Mouse (Mus musculus) gastrocnemius, postnatal 25 days (tissue): Measurements from ENCODE around the gene Mterf1a. TPM values are rescaled to one million over a fixed set of nuclear protein-coding genes. Genes with fewer than 3 reads are reported as not detected.
"Not testable (repeated sequence)": the region's sequence is repeated elsewhere in the genome, so short reads cannot be mapped to it uniquely, and the experiment has no call there.

Source experiments
- DNase-seq: peaks from one replicate; pipeline ENCODE4 v3.0.0; 2022
- long read RNA-seq, 2 experiments: library from polyadenylated mRNA; stranded (forward); transcript quantifications; one replicate each; pipeline ENCODE4 v2.0.0; 2021
- total RNA-seq, 2 experiments: library from RNA; stranded (reverse); gene quantifications; 1 replicate in 1 of 2; 2 replicates in 1 of 2; pipeline ENCODE4 v1.2.3; 2021

The Mterf1a gene
- 1 to 10 TPM; 1.3 TPM for total RNA-seq
- long read RNA-seq, experiment 1, partial matches to known transcripts, result 0 of 3 reads
- long read RNA-seq, experiment 1, other reads (novel, unspliced or antisense), result 0 of 3 reads
- long read RNA-seq, experiment 2, transcript Mterf1a-201 (2 exons, 1,376 nt), result major isoform, 5 of 7 reads
- long read RNA-seq, experiment 2, partial matches to known transcripts, result 0 of 7 reads
- long read RNA-seq, experiment 2, other reads (novel, unspliced or antisense), result 0 of 7 reads

DNA sequence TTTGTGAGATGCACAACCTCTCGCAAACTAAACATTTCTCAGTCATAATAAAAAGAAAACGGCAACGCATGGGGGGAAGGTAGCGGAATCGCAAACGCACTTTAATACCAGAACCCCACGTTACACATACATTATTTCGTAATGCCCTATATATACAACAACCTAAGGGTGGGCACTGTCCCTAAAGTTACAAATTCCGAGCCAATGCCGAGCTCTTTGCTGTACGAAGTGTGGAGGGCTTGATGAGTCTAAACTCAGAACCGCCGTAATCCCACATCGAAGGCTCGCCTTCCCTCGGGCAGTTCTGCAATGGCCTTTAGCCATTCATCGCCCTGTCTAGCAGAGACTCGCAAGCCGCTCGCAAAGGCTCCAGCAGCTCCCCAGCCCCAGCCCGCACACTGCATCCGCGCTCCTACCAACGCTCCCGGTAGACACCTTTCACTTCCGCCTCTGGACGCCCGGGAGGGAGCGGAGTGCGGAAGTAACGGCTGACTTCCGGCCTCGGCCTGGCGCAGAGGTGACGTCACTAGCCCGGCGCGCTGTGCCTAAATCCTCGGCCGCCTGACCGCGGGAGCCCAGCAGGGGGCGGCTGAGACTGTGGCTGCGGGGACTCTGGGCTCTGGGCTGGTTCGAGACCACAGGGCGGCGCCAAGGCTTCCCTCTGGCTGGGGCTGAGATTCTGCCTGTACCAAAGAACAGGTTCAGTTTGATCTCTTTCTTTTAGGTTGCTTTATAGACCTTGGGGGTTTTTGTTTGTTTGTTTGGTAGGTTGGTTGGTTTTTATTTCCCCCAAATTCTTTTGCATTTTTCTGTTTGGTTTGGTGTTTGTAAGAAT is at the start of gene Mterf1a:
Mterf1a (minus strand) TSS at position 475 of the 835 bp plus-strand sequence.
- peak; percentile 6 for DNase-seq

DNA sequence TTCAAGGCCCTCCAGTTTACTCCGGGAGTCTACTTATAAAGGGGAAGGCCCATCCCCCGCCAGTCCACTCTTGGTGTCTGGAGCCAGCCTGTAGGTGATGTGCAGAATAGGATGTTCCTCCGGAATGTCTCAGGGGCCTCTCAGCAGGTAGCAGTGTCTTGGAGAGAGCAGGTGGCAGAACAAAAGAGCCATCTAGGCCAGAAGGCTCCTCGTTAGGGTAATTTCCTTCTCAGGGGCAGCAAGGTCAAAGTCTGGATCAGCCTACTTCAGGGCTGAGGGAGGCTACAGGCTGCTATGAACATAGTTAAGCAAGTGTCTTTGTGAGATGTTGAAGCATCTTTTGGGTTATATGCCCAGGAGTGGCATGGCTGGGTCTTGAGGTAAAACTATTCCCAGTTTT is 49.4 kb upstream of the Mterf1a start:
- DNase-seq, result not testable (repeated sequence)

DNA sequence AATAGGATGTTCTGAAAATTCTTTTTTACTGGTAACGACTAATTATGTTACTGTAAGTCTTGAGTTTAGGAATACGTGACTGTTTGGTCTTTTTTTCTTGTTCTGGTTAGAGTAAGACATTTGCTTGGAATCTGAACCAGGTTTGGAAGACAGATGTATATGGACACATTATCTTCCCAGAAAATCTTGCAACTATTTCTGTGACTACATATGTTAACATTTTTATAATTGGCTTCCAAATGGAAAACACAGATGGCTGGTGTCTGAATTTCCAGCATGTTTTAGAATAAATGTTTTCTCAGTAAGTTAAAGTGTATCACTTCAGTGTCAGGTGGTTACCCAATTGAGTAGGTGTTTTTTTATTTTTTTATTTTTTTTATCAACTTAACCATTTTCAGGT is 47.5 kb upstream of the Mterf1a start:
- no peak for DNase-seq

DNA sequence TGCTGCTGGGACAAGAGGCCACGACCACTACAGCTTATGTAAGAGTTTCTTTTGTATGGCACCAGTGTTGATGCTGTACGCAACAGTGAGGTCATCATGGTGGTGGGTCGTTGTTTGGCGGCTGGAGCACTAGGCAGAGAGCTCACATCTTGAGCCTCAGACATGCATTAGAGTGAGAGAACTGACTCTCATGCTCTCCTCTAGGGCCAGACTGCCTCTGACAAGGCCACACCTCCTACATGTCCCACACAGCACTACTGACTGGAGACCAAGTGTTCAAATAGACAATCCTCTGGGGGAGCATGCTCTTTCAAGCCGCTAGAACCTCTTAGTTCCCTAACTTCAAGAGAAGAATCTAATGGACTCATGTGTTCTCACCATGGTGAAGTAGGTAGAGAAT is 45.6 kb upstream of the Mterf1a start:
- DNase-seq, result no peak

DNA sequence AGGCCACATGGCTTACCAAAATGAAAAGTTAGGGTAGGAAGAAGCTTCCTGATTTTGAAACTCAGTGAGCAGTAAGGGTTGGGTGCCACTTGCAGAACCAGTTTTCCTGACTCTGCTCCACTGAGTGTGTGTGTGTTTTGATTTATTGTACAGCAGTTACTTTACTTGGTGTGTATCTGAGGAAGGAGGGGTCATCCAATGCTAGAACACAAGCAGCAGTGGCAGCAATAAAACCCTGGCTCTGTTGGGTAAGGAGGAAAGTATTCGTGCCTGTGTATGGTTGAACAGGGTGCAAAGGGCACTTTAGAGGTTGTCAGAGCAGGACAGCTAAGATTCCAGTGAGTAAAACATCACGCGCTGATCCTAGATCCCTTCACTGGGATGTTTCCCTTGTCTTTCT is 45.2 kb upstream of the Mterf1a start:
- DNase-seq, result no peak

DNA sequence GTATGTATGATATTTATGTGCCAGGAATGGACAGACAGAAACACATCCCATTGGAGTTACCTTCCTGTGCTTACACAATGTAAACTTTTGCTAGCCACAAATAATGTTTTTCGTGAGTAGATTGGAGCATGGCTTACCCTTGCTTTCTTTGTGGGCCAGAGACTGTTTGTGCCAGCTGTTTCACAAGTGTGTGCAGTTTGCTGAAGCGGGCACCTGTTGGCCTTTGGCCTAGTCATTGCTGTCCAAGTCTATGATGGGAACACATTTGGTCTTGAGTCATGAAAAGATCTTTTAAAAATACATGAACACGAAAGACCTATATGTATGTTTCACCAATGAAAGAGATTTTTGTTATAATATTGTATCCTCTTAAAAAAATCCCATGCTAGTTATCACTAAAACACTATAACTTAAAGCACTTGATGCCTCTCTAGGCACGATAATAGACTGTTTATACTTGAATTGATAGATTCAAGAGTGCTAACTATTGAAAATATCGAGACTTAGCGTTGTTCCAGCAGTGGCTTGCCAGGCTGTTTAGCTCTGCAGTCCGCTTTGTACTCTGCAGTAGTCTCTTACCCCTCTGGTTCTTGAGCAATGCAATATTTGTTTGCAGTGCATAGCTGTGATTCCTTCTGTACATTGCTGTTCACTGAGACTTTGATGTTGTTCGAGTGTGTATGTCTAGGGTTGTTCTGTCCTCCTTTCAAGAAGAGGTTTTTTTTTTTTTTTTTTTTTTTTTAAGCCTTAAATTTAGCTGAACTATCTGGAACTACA is 42.2 kb upstream of the Mterf1a start:
- DNase-seq, result no peak

DNA sequence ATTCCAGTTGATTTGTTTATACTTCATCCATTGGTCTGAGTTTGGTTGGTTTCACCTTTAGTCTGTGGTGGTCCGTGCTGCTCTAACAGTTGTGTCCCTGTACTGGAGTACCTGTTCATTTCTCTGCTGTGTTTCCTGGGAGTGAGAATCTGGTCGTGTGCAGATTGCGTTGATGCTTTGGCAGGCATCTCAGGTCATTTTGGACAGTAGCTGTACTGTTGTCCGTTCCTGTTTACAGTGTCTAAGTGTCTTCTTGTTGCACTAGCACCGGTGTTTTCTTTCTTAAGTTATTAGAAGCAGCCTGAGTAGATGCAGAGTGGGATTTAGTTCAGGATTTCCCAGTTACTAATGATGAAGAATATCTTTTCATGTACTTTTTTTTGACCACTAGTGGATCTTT is 41.5 kb upstream of the Mterf1a start:
- DNase-seq, result no peak

DNA sequence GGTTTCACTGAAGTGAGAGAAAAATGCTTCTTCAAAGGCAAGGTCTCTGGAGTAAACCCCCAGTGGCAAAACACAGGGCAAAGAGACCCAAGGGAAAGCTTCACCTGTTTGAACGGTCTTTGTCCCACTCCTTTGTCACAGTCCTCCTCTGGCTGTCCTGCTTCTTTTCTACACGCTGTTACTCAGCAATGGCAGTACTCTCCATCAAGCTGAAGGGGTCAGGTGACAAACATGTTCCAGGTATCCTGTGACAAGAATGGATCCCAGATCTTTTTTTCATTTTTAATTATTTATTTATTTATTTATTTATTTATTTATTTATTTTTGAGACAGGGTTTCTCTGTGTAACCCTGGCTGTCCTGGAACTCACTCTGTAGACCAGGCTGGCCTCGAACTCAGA is 39.8 kb upstream of the Mterf1a start:
- no peak for DNase-seq

DNA sequence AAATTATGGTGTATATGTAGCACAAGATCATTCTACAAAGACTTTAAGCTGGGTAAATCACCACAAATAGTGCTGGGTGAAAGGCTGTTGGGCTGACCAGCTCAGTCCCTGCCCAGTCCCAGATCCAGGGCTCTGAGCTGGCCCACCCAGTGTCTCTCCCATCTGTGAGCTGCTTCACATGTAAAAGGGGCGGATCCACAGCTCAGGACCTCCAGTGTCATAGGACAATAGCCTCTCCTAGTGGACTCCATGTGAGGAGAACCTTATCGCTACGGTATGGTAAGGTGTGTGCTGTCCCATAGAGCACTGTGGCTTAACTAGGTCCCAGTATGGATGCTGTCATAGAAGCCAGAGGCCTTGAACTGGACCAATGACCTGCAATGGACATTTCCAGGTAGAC is 37.9 kb upstream of the Mterf1a start:
- DNase-seq, result no peak

DNA sequence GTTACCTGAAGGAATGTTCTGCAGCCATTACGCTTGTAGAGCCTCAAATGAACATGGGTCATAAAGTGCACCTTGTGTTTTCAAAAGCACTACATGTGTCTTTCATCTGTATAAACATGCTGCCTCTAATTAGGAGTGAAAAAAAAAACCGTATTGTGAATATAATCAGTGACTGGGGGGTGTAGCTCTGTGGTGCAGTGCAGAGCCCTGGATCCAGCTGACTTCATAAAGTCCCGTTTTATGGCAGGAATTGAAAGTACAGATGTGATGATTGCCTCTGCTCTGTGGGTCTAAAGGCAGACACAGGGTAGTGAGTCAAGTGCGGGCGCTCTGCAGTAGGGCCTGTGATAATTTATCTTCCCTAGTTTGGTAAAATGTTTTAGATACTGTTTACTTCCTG is 37.0 kb upstream of the Mterf1a start:
- no peak for DNase-seq

DNA sequence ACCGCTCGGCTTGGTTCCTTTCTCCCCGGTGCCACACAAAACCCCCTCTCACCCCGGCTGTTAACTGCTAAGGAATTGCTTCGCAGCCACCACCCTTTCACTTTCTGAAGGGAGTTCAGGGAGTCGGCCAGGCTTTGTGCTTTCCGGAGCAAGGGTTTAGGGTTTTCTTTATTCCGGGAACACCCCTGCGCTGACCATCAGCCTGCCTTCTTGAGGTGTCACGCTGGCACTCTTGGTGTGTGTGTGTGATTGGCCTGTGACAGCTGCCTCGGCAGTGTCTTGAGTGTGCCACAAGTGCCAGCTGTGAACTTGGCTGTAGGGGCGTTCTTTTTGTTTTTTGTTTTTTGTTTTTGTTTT is 34.9 kb upstream of the Mterf1a start:
- peak; percentile 36 for DNase-seq

DNA sequence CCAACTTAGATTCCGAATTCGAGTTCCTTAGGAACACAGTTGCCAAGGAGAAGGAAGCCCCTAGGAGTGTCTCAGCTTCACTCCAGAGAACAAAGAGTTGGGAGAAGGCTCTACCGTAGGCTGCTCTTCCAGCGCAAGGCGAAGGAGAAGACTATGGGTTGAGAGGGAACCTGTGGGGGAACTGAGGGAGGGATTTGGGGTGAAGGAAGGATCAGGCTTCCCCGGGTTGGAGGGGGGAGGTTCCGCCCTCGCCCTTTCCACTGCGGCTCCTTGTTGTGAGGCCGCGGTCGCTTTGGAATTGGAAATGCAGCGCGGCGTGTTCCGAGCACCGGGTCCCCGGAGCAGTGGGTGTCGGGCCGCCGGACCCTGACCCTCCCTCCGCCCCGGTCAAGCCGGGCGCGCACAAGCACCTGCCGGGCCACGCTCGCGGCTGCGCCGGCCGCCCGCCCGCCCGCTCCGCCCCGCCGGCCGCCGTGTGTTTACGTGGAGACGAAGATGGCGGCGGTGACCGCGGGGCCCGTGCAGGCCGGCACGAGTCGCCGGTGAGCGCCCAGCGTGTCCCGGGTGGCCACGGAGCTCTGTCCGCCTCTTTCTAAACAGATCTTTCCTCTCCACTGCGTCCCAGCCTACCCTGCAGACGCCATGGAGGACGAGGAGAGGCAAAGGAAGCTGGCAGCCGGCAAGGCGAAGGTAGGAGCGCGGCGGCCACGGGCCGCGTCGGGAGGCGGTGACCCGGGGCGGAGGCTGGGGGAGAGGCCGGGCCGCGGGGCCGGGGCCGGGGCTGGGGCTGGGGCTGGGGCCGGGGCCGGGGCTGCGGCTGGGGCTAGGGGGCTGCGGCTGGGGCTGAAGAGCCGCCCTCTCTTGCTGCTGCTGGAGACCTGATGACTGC is 34.3 kb upstream of the Mterf1a start, which contains the start of gene Akap9:
Akap9 (plus strand) TSS at position 254 of the 889 bp plus-strand sequence.
- peak; percentile 61 for DNase-seq

DNA sequence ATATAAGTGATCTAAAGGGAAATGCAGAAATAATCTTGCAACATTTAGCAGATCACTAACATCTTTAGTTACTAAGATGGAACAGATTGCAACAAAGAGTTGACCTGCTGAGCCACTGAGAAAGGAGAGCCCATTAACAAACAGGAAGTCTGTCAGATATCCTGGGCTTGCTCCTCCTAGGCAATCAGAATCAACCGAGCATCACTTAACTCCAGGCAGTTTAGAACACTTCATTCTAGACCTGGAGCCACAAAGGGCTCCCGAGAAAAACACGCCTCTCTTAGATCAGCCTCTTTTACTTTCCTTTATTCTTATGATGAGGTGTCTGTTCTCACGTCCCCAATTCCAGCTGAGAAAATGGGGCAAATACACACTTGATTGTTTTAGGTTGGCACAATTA is 32.9 kb upstream of the Mterf1a start:
- DNase-seq, result no peak

DNA sequence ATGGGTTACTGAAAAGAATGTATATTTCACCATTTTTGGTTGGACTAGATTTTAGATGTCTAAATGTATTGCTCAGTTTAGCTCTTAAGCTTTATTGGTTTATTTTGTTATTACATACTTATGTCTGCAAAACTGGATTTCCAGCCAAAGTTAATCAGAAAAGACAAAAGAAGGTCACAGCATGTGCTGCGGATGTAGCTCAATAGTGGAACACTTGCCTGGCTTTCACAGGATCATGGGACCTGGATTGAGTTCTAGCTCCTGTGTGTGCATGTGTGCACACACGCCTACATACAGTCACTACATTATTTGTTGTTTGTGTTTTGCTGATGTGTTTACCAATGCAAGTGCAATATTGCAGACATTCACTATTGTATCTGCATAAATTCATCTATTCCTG is 28.6 kb upstream of the Mterf1a start:
- no peak for DNase-seq

DNA sequence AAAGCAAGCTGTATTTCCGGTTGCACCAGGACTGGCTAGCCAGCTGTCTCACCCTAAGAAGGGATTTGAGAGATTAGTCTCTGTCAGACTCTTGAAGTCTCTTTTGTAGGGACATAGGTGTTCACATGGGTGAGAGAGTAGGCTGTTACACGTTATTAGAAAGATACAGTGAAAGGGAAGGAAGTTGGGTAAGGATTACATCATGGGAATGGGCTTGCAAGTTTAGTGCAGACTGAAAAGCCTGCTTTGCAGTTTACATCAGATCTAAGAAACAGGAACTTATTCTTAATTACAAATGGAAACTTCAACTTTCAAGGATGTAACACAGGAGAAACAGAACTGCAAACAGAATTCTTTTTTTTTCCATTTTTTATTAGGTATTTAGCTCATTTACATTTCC is 11.7 kb upstream of the Mterf1a start:
- no peak for DNase-seq

DNA sequence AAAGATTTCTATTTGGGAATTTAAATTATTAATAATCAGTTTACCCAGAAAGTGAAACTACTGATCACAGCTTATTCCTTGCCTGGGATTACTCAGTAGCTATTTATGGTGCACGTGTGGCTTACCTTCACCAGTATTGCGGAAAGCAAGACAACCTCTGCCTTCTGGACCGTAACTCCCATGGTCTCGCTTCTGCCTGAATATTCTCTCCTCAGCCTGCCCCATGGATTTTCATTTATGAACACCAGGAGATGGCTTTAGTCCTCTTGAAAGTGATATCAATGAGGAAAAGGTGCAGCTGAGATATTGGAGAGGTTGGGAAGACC is 524 bp upstream of the Mterf1a start:
- not testable (repeated sequence) for DNase-seq

DNA sequence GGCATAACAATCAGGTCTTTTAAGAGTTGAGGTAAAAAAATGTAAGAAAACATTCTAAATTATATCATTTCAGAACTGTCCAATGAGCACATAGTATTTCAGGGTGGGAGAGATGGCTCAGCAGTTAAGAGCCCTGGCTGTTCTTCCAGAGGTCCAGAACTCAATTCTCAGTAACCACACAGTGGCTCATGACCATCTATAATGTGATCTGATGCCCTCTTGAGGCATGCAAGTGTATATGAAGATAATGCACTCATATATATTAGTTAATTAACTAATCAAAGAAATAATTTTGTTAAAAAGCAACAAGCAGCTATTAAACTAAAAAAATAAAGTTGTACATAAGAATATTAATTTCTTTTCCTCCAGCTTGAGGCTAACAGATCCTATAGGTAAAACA is 4.5 kb downstream of the Mterf1a start:
- DNase-seq, result no peak

DNA sequence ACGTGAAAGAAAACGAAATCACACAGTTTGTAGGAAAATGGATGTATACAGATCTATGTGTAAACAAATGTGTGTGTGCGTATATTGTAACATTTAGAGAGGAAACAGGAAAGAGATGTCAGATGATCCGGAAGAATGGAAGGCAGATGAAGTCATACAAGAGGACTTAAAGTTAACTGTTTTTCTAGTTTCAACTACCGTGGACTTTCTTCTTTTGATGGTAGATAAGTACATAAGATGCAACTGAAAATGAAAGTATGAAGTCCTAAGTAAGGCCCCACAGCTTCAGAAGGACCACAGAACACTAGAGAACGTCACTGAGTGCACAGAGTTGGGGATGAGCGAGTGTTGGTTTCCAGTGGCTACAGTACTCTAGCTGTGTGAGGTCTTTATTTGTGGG is 6.9 kb downstream of the Mterf1a start:
- not testable (repeated sequence) for DNase-seq

DNA sequence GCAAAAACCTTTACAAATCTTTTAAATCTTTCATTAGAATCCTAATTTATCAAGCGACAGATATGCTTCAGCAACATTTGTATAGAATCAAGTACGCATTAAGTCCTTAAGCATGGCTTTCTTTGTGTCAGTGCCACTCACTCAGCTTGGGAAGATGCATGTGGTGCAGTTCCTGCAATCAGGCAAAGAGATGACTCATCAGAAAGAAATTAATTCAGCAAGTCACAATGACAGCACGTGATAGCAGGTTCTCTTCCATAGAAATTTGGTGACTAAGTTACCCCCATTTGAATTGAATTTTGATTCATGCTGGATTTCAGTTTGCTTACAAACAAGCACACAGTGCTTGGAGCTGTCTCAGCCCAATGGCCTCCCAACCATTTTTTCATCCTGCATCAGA is 20.2 kb downstream of the Mterf1a start:
- DNase-seq, result no peak

DNA sequence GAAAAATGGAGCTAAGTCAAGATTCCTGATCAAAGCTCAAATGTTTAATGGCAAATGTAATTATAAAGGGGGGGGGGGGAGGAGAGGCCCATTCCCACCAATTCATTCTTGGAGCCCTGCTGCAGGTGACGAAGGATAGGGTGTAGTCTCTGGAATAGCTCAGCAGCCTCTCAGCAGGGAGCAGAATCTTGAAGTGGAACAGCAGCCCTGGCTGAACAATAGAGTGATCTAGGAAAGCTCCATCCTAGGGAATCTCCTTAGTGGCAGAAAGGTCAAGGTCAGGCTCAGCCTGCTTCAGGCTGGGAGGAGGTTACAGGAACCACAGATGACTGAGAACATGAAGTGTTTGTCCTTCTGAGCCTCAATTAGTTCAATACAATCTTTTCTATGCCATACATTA is 21.4 kb downstream of the Mterf1a start:
- no peak for DNase-seq

DNA sequence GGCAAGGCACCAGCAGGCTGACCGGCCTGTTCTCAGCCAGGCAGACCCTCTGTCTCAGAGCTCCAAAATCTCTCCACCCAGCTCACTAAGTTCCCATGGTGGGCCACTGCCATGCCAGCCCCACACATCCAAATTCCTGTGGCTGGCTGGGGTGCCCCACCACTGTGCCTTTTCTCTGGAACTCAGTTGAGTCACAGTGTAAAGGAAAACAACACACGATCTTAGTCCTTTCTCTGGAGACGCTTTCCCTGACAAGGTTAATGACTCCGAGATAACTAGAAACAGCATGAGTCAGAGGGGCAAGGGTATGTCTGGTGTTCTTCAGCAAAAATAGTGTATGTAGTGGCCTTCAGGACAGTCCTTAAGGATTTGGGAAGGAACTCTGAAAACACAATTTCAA is 23.6 kb downstream of the Mterf1a start:
- DNase-seq, result no peak

DNA sequence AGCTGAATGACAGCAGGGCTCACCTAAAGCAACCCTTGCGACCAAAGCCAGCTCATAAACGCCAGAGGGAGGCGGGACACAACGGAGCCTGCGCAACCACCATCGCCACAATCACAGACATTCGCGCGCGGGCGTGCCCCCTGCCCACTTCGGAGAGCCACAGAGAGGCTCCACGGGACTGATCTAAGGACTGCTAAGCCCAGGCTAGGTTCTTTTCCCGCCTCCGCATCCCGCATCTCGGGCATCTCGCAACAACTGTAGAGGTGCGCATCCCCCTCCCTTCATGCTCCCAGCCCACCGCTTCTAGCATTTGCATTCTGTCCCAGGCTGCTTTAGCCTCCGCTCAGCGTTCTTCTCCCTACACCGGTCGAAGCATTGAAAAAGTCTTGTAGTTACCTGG is 48.7 kb downstream of the Mterf1a start, which contains the start of gene Lrrd1:
Lrrd1 (plus strand) TSS at position 148 of the 400 bp plus-strand sequence.
- DNase-seq, result no peak
